Mouse (Mus musculus): ENCODE results near the gene Ppp1r11. TPM values are rescaled to one million over a fixed set of nuclear protein-coding genes. Genes with fewer than 3 reads are reported as not detected.
A peak's percentile ranks its signal among the peaks of the same experiment; 100 is the strongest.

Gene Ppp1r11
- polyA plus RNA-seq, 1 experiment: 206 TPM

DNA sequence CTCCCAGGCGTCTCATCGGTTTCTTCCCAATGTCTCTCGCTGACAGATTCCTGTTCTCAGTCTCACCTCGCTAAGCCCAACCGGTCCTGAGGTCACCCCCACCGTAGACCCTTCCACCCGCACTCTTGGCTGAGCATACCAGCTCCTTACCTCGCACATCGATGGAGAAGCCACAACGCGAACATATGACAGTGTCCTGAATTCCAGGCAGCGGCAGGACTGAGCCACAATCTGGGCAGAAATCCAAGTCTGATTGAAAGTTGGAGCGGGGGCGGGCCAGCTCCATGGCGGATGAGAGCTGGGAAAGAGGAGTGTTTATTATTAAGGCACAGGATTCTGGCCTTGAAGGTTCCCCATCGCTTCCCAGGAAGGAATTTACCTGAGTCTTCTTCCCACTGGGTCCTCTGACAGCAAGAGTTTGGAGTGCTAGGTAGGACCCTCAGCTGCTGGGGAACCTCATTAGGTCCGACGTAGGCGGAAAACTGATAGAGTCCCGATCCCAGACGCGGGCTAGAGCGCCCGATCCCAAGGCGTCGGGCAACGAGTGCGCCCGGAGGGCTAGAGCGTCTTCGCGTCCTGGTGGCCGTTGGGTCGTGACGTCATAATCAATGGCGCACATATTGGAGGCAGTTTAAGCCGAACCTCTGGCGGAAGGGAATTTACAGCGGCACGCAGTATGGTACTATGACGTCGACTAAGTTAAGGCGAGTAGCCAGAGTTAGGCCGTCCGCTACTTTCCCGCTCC, 6.6 kb upstream of the Ppp1r11 start, which contains the start of the genes Znrd1 and Znrd1as:
Gene Znrd1, minus strand, starts transcription at position 561 of the 745 bp plus-strand sequence.
Gene Znrd1as, plus strand, starts transcription at position 594 of the 745 bp plus-strand sequence.
- WGBS: under 1% methylated on average over 46 of the region's 46 CpGs
- Histone ChIP-seq H3K4me3 (replicated peaks; ENCODE audit: insufficient read depth, low read depth, low read length) (peak within 1 kb of the TSS; percentile 81), H3K4me1 (ENCODE audit: control insufficient read depth, insufficient read depth, low read length) (peaks cover 4% of the 10 kb centered on the region), H3K27ac (ENCODE audit: insufficient read depth, low read length) (peak within 1 kb of the TSS; percentile 67), H3K27me3 (ENCODE audit: control insufficient read depth, insufficient read depth, low read length) (no peaks in the 10 kb centered on the region)
- peak; percentile 94 to 96 for DNase-seq
- TF ChIP-seq CTCF (IDR thresholded peaks at IDR 0.05; ENCODE audit: borderline replicate concordance, insufficient read depth, low read depth, low read length): no peak
- peak; percentile 76; the same call in 1 of the 2 replicates for TF ChIP-seq POLR2A (IDR thresholded peaks at IDR 0.05; ENCODE audit: borderline replicate concordance, insufficient read depth, low read length)

DNA sequence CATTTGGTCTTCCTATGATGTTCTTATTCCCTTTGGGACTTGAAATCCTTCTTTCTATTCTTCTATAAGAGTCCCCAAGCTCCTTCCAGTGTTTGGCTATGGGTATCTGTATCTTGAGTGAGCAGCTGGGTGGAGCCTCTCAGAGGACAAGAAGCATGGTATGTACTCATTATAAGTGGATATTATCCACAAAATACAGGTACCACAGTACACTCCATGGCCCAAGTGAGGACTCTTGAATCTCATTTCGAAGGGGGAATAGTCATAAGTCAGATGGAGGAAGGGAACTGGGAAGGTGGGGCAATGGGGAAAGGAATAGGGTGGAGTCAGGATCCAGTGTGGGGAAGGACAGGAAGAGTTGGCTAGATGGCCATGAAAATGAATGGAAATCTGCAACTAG, 1.5 kb upstream of the Ppp1r11 start:
- 91% methylated on average over 1 of the region's 1 CpGs for WGBS
- DNase-seq: no peak
- no peaks in the 10 kb centered on the region; the same call in 1 of the 2 replicates for H3K4me1 ChIP-seq (ENCODE audit: control insufficient read depth, insufficient read depth, low read length)
- no peak overlapping the region for H3K27ac ChIP-seq (ENCODE audit: insufficient read depth, low read length)
- TF ChIP-seq POLR2A (IDR thresholded peaks at IDR 0.05; ENCODE audit: borderline replicate concordance, insufficient read depth, low read length) (no peak), CTCF (IDR thresholded peaks at IDR 0.05; ENCODE audit: borderline replicate concordance, insufficient read depth, low read depth, low read length) (no peak)
- no peak overlapping the region for H3K4me3 ChIP-seq (replicated peaks; ENCODE audit: insufficient read depth, low read depth, low read length)
- H3K27me3 ChIP-seq (ENCODE audit: control insufficient read depth, insufficient read depth, low read length): no peaks in the 10 kb centered on the region

DNA sequence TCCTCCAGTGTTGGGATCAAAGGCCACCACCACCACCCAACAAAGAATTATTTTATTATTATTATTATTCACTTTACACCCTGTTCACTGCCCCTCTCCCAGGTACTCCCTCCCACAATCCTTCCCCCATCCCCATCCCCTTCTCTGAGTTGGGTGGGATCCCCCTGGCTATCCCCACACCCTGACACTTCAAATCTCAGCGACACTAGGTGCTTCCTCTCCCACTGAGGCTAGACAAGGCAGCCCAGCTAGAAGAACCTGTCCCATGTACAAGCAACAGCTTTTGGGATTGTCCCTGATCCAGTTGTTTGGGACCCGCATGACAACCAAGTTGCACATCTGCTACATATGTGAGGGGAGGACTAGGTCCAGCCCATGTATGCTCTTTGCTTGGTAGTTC, 1.1 kb upstream of the Ppp1r11 start:
- Histone ChIP-seq H3K4me1 (ENCODE audit: control insufficient read depth, insufficient read depth, low read length) (no peaks in the 10 kb centered on the region; the same call in 1 of the 2 replicates), H3K27ac (ENCODE audit: insufficient read depth, low read length) (no peak overlapping the region), H3K4me3 (replicated peaks; ENCODE audit: insufficient read depth, low read depth, low read length) (no peak overlapping the region), H3K27me3 (ENCODE audit: control insufficient read depth, insufficient read depth, low read length) (no peaks in the 10 kb centered on the region)
- DNase-seq: peak in 1 of 2 experiments; percentile 23
- 86% methylated on average over 2 of the region's 2 CpGs for WGBS
- TF ChIP-seq POLR2A (IDR thresholded peaks at IDR 0.05; ENCODE audit: borderline replicate concordance, insufficient read depth, low read length) (no peak), CTCF (IDR thresholded peaks at IDR 0.05; ENCODE audit: borderline replicate concordance, insufficient read depth, low read depth, low read length) (no peak)

DNA sequence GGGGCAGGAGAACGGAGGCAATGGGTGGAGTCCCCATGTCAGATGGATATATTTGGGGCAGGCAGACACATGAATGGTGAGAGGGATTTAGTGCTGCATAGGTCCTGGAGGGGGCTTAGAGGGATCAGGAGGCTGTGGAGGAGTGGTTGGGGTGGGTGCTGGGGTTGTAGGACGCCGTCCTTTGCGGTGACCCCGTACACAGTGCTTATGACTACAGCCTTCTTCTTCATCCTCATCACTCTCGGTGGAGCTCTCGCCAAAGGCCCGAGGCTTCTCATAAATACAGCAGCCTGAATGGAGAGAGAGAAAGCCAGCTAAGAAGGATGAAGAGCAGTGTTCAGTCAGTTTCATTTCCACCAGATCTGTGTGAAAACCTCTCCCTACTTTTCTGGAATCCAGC, 2.3 kb downstream of the Ppp1r11 start:
- Histone ChIP-seq H3K4me1 (ENCODE audit: control insufficient read depth, insufficient read depth, low read length) (peaks cover 4% of the 10 kb centered on the region; the same call in 1 of the 2 replicates), H3K4me3 (replicated peaks; ENCODE audit: insufficient read depth, low read depth, low read length) (no peak overlapping the region), H3K27me3 (ENCODE audit: control insufficient read depth, insufficient read depth, low read length) (no peaks in the 10 kb centered on the region), H3K27ac (ENCODE audit: insufficient read depth, low read length) (no peak overlapping the region)
- no peak for DNase-seq
- TF ChIP-seq CTCF (IDR thresholded peaks at IDR 0.05; ENCODE audit: borderline replicate concordance, insufficient read depth, low read depth, low read length) (no peak), POLR2A (IDR thresholded peaks at IDR 0.05; ENCODE audit: borderline replicate concordance, insufficient read depth, low read length) (no peak)
- WGBS: 91% methylated on average over 8 of the region's 8 CpGs

DNA sequence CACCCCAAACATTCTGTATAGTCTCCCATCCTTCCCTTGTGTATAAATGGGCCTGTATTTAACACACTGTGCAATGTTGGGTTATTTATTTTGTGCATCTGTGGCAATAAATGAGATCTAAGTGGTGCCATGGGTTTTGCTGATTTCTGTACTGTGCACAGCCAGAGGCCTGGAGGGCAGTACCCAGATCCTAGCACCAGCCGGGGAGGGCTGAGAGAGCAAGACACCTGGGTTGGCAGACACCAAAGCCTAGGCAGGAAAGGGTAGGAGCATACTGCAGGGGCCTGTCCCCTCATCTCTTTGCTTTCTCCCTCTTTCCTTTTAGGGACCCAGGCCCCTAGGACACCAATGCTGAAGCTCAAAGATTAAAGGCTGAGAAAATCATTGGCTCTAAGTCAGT, 3.3 kb downstream of the Ppp1r11 start:
- DNase-seq: no peak
- H3K27me3 ChIP-seq (ENCODE audit: control insufficient read depth, insufficient read depth, low read length): no peaks in the 10 kb centered on the region
- H3K27ac ChIP-seq (ENCODE audit: insufficient read depth, low read length): no peak overlapping the region
- no peak overlapping the region for H3K4me3 ChIP-seq (replicated peaks; ENCODE audit: insufficient read depth, low read depth, low read length)
- H3K4me1 ChIP-seq (ENCODE audit: control insufficient read depth, insufficient read depth, low read length): peaks cover 4% of the 10 kb centered on the region; the same call in 1 of the 2 replicates
- TF ChIP-seq POLR2A (IDR thresholded peaks at IDR 0.05; ENCODE audit: borderline replicate concordance, insufficient read depth, low read length) (no peak), CTCF (IDR thresholded peaks at IDR 0.05; ENCODE audit: borderline replicate concordance, insufficient read depth, low read depth, low read length) (no peak)
- 64% methylated on average over 1 of the region's 1 CpGs for WGBS

DNA sequence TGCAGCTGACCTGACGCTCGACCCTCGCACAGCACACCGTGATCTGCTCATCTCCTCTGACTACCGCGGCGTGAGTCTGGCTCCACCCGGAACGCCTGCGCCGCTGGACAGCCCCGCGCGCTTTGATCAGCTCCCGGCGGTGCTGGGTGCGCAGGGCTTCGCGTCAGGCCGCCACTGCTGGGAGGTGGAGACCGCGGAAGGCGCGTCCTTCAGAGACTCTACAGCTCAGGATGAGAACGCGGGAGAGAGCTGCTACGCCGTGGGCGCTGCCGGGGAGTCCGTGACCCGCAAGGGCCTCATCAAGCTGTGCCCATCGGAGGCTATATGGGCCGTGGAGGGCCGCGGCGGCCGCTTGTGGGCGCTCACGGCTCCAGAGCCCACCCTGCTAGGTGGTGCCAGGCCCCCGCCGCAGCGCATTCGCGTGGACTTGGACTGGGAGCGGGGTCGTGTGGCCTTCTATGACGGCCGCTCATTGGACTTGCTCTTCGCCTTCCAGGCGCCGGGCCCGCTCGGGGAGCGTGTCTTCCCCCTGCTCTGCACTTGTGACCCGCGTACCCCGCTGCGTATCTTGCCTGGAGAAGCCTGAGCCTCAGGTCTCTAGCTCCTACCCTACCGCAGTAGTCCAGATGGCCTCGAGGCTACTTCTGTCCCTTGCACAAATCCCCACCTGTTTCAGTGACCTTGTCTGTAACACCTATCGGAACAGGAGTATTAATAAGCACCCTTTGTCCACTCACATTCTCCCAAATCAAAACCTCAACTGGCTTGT, 4.3 kb downstream of the Ppp1r11 start:
- DNase-seq: peak; percentile 69 to 78
- no peaks in the 10 kb centered on the region for H3K27me3 ChIP-seq (ENCODE audit: control insufficient read depth, insufficient read depth, low read length)
- peaks cover 8% of the 10 kb centered on the region; the same call in 1 of the 2 replicates for H3K4me1 ChIP-seq (ENCODE audit: control insufficient read depth, insufficient read depth, low read length)
- TF ChIP-seq POLR2A (IDR thresholded peaks at IDR 0.05; ENCODE audit: borderline replicate concordance, insufficient read depth, low read length): no peak; the same call in 1 of the 2 replicates
- no peak for TF ChIP-seq CTCF (IDR thresholded peaks at IDR 0.05; ENCODE audit: borderline replicate concordance, insufficient read depth, low read depth, low read length)
- peak overlapping the region; percentile 77 for H3K4me3 ChIP-seq (replicated peaks; ENCODE audit: insufficient read depth, low read depth, low read length)
- peak overlapping the region; percentile 65 for H3K27ac ChIP-seq (ENCODE audit: insufficient read depth, low read length)
- under 1% methylated on average over 62 of the region's 62 CpGs for WGBS

DNA sequence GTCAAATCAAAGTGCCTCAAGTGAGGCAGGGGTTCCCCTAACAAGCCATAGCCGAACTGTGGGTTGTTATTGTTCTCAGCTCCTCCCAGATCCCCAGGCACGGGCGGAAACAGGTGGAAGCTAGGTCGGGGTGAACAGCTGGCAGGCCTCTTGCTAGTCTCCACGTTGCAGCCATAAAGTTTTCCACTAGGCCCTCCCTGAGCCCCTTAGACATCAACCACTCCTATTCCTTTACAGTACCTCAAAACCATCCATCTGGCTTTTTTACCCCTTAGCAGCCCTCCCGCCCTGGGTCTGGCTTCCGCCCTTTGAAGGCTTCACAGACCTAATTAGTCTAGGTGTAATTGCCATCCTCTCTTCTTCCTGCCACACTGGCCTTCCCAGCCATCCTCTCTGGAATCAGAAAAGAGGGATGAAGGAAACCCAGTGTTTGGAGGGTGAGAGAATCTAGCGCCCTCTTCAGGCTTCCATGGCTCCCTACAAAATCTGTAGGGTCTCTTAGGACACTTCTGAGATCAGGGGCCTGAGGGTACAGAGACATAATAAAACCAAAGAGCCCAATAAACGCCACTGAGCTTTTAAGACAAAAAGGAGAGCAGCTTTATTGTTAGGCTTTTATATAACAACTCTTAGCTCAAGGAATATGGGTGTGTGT, 7.3 kb downstream of the Ppp1r11 start:
- H3K4me3 ChIP-seq (replicated peaks; ENCODE audit: insufficient read depth, low read depth, low read length): peak overlapping the region; percentile 10
- DNase-seq: peak; percentile 22 to 38
- H3K27ac ChIP-seq (ENCODE audit: insufficient read depth, low read length): no peak overlapping the region
- WGBS: 52% methylated on average over 9 of the region's 9 CpGs
- H3K27me3 ChIP-seq (ENCODE audit: control insufficient read depth, insufficient read depth, low read length): no peaks in the 10 kb centered on the region
- TF ChIP-seq CTCF (IDR thresholded peaks at IDR 0.05; ENCODE audit: borderline replicate concordance, insufficient read depth, low read depth, low read length) (peak; percentile 15; the same call in 1 of the 2 replicates), POLR2A (IDR thresholded peaks at IDR 0.05; ENCODE audit: borderline replicate concordance, insufficient read depth, low read length) (no peak)
- peaks cover 8% of the 10 kb centered on the region; the same call in 1 of the 2 replicates for H3K4me1 ChIP-seq (ENCODE audit: control insufficient read depth, insufficient read depth, low read length)

All from cerebellum, adult 2 months (tissue).